Mouse (Mus musculus): ENCODE measurements around the gene 4930432K21Rik.

The 4930432K21Rik gene

DNA sequence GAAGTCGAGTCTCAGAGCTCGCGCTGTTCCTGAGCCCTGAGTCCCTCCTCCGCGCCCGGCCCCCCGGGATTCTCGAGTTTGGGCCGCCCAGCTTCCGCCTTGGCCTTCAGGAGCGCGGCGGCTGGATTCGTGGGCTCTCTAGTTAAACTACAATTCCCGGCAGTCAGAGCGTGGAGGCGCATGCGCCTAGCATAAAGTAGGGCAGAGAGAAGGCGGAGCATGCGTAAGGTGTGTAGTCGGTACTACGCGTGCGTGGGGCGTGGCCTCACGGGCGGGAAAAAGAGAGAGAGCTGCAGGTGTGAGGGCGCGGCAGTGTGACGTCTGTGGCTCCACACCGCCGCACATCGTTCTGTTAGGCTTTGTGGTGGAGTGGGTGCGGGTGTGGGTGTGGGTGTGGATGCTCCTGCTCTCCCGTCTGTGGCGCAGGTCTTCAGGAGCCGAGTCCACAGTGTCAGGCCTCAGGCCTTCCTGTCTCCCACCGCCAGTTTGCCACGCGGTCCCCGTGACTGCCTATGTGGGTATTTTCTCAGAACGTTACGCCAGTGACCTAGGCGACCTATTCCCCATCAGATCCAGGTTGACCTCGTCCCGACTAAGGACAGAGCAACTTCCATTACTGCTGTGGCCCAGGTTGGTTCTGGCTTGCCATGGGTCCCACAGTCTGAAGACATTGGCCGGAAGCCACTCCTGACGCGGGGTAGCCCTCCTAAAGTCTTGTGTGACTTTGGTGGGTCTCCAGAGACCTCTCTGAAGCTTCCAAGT, at the start of gene 4930432K21Rik, which contains the start of gene Cc2d1a:
Gene 4930432K21Rik, plus strand, starts transcription at position 257 of the 762 bp plus-strand sequence.
Gene Cc2d1a, minus strand, starts transcription at position 168 of the 762 bp plus-strand sequence.
- no peak for TF ChIP-seq GATA4 (IDR thresholded peaks at IDR 0.05; ENCODE audit: insufficient replicate concordance, low read length)

DNA sequence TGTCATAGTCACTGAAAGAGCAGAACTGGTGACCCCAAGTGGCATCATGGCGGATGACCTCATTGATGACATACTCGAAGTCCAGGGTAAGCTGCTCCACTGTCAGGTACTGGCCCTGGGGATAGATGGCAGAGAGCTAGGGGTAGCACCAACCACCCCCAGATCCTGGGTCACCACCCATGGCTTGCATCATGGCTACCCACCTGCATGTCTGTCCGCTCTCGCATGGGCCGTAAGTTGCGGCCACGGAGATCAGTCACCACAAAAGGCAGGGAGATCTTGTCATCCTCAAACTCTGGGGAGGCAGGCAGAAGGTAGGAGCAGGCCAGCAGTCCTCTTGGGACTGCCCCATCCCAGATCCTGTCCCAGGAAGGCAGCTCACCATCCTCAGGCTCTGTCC, 49.4 kb upstream of the 4930432K21Rik start:
- TF ChIP-seq GATA4 (IDR thresholded peaks at IDR 0.05; ENCODE audit: insufficient replicate concordance, low read length): no peak

DNA sequence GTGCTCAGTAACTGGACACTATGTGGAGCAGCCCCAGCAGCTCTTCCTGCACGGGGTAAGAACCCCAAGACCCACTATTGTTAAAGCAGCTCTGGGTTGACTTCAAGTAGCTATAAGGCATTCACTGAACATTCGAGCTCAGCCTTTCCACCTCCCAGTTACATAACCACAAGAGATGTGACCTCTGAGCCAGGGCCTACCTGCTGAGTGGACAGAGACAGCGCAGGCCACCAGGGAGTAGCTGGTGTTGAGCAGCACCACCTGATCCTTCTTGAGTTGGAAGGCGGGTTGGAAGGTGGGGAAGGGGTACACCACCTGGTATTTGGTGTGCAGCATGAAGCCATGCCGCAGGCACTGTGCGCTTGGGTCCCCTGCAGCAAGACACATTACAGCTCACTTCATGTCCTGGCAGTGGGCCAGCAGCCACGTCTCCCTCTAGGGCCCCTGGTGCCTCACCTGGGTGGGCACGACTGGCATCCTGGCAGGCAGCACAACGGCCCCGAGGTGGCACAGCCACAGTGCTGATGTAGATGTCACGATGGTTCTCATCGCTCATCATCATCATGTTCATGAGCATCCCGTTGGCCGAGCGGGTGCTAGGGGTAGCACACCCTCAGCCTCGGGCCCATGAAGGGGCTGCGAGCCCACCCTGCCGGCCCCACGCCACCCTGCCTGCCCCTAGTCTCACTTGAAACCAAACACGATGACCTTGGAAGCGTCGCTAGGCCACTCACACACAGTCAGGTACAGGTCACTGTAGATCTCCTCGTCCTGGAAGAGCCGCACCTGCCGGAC, 46.2 kb upstream of the 4930432K21Rik start:
- no peak for TF ChIP-seq GATA4 (IDR thresholded peaks at IDR 0.05; ENCODE audit: insufficient replicate concordance, low read length)

DNA sequence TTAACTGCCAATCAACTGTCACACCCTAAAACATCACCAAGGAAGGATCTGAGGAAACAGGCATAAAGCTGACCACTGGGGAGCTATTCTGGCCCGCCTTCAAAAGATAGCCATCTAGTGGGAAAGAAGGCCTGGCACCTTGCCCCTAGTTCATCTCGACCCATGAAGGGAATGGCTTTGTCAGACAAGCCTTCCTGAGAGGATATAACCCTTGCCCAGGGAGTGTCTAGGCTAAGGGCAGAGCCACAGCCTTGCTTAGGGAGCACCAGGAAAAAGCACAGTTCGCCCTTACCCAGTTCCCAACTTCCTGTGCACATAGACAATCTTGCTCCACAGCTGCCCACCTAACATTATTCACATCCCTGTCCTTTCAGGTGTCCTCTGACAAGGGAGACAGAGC, 44.2 kb upstream of the 4930432K21Rik start:
- no peak for TF ChIP-seq GATA4 (IDR thresholded peaks at IDR 0.05; ENCODE audit: insufficient replicate concordance, low read length)

DNA sequence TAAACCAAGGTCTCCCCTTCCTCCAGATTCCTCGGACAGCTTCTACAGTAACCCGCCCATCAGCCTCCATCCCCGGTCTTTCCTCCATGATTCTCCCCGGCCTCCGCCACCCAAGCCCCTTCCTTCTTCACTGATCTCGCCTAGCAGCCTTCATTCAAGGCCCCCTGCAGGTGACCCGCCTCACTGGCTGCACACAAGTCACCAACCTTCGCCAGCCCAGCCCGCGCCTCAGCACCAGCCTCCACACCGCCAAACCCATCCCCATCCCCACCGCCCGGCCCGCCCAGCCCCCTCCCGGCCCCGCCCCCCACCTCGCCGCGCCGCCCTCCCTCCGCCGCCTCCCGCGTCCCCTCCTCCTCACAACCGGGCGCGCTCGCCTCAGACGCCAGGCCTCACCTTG, 43.6 kb upstream of the 4930432K21Rik start:
- no peak for TF ChIP-seq GATA4 (IDR thresholded peaks at IDR 0.05; ENCODE audit: insufficient replicate concordance, low read length)

DNA sequence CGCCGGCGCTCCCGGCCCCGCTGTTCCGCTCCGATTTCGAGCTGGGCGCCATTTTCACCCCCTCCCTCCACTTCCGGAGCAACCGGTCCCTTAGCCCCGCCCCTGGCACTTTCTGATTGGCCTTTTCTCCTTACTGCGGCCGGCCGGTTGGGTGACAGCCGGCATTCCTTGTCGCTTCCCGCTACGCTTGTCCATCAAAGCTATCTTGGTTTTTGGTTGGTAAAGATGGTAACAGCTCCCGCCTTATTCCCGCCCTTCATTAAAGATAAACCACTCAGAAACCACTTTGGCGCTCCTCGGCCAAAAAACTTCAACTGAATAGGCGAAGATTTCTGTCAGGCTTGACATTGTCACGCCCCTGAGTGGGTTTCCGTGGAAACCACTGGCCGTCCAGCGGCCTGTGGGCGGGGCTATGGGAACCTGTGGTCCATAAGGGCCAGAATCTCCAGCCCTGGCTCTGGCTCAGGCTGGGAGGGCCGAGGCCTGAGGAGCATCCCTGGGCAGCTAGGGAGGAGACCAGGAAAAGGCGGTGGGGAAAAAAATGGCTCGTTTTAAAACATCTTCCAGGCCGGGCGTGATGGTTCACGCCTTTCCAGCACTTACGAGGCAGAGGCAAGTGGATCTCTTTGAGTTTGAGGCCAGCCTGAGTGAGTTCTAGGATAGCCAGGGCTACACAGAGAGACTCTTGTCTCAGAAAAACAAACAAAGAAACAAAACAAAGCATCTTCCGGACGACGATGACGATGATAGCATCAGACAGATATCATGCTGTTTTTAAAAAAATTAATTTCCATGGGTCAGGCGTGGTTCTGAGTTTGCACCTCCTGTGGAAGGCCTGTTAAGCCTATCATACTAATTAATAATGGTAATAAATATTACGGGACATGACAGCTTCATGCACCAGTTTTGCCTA, 42.9 kb upstream of the 4930432K21Rik start, which contains the start of gene Dcaf15:
Gene Dcaf15, minus strand, starts transcription at position 72 of the 913 bp plus-strand sequence.
- no peak for TF ChIP-seq GATA4 (IDR thresholded peaks at IDR 0.05; ENCODE audit: insufficient replicate concordance, low read length)

DNA sequence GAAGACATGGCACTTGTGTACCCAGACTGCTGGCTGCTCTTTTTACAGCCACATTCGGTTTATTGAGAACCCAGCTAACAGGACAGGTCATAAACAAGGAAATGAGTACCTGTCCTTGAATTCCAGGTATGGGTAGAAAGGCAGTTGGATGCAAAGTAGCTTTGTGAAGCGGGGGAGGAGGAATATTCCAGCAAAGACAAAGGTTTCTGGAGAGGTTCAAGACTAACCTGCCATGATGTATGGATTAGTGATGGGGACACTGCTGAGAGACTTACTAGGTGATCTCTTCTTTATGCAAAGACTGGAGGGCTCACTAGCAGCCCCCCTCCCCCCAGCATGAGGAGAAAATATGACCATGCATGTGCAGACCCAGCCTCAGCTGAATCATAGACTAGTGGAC, 42.1 kb upstream of the 4930432K21Rik start:
- no peak for TF ChIP-seq GATA4 (IDR thresholded peaks at IDR 0.05; ENCODE audit: insufficient replicate concordance, low read length)

DNA sequence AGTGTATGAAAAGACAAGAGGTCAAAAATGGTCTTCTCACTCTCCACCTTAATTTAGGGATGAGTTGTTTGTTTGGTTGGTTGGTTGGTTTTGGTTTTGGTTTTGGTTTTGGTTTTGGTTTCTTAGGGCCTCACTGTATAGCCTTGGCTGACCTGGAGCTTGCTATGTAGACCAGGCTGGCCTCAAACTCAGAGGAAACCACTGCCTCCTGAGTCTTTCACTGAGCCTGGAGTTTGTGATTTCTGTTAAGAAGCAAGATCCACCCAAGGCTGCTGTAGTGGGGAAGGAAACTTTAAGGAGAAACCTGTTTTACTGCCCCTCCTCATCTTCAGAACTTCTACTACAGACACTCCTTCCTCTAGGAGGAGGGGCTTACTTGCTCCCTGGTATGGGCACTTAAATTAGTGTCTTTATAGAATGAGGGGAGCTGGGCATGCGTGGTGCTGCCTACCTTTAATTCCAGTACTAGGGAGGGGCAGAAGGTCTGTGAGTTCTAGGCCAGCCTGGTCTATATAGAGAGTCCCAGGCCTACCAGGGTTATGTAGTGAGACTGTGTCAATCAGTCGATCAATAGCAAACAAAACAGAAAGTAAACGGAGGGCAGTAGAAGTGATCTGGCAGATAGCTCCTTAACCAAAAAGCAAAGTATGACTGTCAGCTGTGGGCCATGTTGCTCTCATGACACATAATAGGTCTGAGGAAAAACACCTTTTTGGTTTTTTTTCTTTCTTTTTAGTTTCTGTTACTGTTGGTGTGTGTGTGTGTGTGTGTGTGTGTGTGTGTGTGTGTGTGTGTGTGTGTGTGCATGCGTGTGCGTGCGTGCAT, 41.4 kb upstream of the 4930432K21Rik start:
- TF ChIP-seq GATA4 (IDR thresholded peaks at IDR 0.05; ENCODE audit: insufficient replicate concordance, low read length): no peak

DNA sequence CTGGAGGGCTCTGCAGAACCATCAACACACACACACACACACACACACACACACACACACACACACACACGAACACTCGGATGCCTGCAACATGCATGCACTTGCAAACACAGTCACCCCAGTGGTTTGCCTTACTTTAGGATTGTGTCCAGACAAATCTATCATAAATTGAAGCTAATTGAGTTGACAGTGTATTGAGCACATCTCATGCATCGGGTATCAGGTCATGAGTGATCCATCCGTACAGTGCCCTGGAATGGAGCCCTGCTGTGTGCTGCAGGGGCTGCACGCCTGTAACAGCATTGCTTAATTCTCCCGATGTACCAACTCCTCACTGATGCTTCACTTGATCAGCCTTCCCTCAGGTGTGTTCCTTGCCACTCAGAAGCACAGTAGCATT, 32.2 kb upstream of the 4930432K21Rik start:
- TF ChIP-seq GATA4 (IDR thresholded peaks at IDR 0.05; ENCODE audit: insufficient replicate concordance, low read length): no peak

DNA sequence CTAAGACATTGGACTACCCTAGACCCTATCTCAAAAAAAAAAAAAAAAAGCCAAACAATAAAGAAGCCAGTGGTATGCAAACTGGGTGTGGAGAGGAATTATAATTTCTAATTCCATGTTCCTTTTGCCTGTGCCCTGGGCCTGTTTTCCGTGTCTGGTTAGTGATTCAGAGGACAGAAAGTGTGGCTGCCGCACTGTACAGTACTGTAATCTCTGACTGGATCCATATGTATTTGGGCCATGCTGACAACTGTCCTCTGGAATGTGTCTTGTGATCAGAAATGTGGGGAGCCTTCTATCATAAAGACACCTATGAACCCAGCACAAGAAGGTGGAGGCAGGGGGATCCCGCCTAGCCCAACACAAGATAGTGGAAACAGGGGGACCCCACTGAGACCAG, 25.7 kb upstream of the 4930432K21Rik start:
- no peak for TF ChIP-seq GATA4 (IDR thresholded peaks at IDR 0.05; ENCODE audit: insufficient replicate concordance, low read length)

DNA sequence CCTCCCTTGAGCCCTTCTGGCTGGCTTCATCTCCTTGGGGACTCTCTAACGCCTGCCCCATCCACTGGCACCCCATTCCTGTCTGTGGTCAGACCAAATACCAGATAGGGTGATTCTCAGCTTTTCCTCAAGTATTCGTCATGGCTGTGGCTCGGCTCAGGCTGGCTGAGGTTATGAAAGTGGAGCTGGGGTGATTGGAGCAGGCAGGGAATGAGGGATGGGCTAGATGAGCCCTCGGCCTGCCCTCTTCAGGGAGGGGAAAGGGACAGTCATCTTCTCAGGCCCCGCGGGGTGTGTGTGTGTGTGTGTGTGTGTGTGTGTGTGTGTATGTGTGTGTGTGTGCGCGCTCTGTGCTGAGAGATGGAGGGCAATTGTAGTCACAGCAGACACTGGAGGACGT, 22.2 kb upstream of the 4930432K21Rik start, which contains the start of gene Podnl1:
Gene Podnl1, plus strand, starts transcription at position 334 of the 400 bp plus-strand sequence.
- no peak for TF ChIP-seq GATA4 (IDR thresholded peaks at IDR 0.05; ENCODE audit: insufficient replicate concordance, low read length)

DNA sequence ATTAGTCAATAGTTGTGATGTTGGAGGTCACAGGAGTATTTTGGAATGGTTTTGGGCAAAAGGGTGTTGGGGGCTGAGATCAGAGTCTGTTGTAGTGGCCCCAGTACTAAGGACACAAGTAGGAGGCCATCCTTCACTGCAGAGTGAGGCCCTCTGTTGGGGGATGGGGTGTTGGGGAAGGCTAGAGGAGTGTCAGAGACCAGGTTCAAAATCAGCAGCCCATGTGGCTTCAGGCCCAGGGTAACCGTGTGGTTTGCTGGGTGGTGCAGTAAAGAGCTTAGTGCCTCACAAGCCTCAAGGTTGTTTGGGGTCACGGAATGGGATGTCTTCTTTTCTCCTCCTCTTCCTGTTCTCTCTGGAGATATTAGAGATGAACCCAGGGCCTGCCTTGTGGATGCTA, 21.1 kb upstream of the 4930432K21Rik start:
- TF ChIP-seq GATA4 (IDR thresholded peaks at IDR 0.05; ENCODE audit: insufficient replicate concordance, low read length): no peak

DNA sequence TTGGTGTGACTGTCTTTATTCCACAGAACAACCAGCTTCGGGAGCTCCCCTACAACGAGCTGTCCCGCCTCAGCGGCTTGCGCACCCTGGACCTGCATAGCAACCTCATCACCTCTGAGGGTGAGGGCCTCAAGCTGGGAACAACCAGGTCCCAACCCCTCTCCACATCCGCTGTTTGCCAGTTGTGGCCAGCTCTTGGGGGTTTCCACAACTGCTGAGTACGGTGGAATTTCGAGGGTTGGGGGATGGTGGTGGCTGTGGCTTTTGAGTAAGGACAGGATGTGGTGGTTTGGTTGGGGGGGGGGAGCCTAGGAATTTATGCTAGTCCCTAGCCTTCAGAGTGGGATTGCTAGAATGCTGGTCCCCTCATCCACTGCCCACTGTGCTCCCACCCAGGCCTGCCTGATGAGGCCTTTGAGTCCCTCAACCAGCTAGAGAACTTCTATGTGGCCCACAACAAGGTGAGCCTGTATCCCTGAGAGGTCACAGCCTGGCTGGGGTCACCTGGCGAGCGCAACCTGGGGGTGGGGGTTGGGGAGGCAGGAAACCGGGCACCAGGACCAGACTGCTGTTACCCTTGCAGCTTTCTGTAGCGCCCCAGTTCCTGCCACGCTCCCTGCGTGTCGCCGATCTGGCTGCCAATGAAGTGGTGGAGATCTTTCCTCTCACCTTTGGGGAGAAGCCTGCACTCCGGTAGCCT, 20.5 kb upstream of the 4930432K21Rik start:
- no peak for TF ChIP-seq GATA4 (IDR thresholded peaks at IDR 0.05; ENCODE audit: insufficient replicate concordance, low read length)

DNA sequence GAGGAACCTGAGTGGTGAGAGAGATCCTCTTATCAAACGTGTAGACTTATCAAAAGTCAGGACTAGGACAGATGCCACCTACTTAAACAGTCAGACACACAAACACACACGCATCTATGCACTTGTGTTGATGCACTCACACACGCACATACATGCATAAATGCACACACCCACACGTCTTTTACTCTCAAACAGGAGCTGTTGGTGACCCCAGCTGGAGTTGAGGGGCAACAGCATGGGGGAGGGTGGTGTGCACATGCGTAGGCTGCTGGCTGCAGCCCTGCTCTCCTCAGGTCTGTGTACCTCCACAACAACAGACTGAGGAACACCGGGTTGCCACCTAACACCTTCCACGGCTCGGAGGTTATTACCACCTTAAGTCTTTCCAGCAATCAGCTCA, 19.5 kb upstream of the 4930432K21Rik start:
- TF ChIP-seq GATA4 (IDR thresholded peaks at IDR 0.05; ENCODE audit: insufficient replicate concordance, low read length): no peak
